In genomic region chrX:11204135-11204534, GRCm38 (mm10) we compare ENCODE assay signal across 20 mouse cellular contexts.
DNase-seq lines count a peak whose midpoint lies in the region; ATAC-seq and TF ChIP-seq lines count a peak whose summit lies in the region.
"Had no signal": no experiment of that assay in that cellular context is flagged by ENCODE, and none has a peak within 500 bp of the region (broad histone marks: within the 10 kb centered on the region; RNA-seq: fewer than 3 reads in every experiment).

No protein-coding gene starts in this region.

- no peak overlapping the region for H3K27ac ChIP-seq in liver, adult 2 months (replicated peaks; ENCODE audit: insufficient read depth, low read depth, low read length)
- no peak overlapping the region for H3K27ac ChIP-seq in liver, postnatal 0 days (ENCODE audit: low read depth)
- H3K27ac ChIP-seq in liver, embryonic 11.5 days (ENCODE audit: low read depth, low read length), result no peak overlapping the region
- H3K27ac ChIP-seq: embryonic facial prominence, embryonic 13.5 days; embryonic facial prominence, embryonic 15.5 days; forebrain, embryonic 10.5 days; forebrain, embryonic 12.5 days had no signal

- no peak overlapping the region for H3K4me2 ChIP-seq in liver, postnatal 0 days (ENCODE audit: low read depth, low read length)
- no peak overlapping the region for H3K4me2 ChIP-seq in liver, embryonic 11.5 days
- H3K4me2 ChIP-seq: embryonic facial prominence, embryonic 13.5 days; embryonic facial prominence, embryonic 15.5 days; forebrain, embryonic 12.5 days had no signal

- H3K36me3 ChIP-seq in liver, adult 2 months (ENCODE audit: control insufficient read depth, insufficient read depth, low read length), result no peaks in the 10 kb centered on the region
- H3K36me3 ChIP-seq in liver, postnatal 0 days (replicated peaks; ENCODE audit: insufficient read depth, low read length), result no peaks in the 10 kb centered on the region
- H3K36me3 ChIP-seq in liver, embryonic 11.5 days (ENCODE audit: control insufficient read depth, insufficient read depth, low read length), result no peaks in the 10 kb centered on the region
- H3K36me3 ChIP-seq: embryonic facial prominence, embryonic 13.5 days; embryonic facial prominence, embryonic 15.5 days; forebrain, embryonic 10.5 days; forebrain, embryonic 12.5 days had no signal

- TF ChIP-seq CTCF in liver, adult 2 months (IDR thresholded peaks at IDR 0.05; ENCODE audit: low read depth, low read length), result no peak
- no peak for TF ChIP-seq CTCF in liver, postnatal 0 days (IDR thresholded peaks at IDR 0.05; ENCODE audit: low read depth)

- TF ChIP-seq EP300 in liver, postnatal 0 days (IDR thresholded peaks at IDR 0.05; ENCODE audit: low read depth), result no peak

- 43% methylated on average over 2 of the region's 2 CpGs for WGBS in liver, adult 2 months
- WGBS in liver, postnatal 0 days (ENCODE audit: insufficient replicate concordance), result 65% methylated on average over 2 of the region's 2 CpGs
- 76% methylated on average over 2 of the region's 2 CpGs for WGBS in liver, embryonic 11.5 days

- DNase-seq in adrenal gland, adult 2 months, result peak; percentile 10
- DNase-seq in adrenal gland, postnatal 25 days, result no peak
- DNase-seq in liver, adult 2 months (ENCODE audit: extremely low read depth, low read depth, low spot score), result peak; percentile 49
- DNase-seq in liver, result no peak
- no peak for DNase-seq in liver, postnatal 0 days
- no peak for DNase-seq in liver, embryonic 11.5 days (ENCODE audit: low spot score)
- DNase-seq: cerebellum, adult 11 months; cerebellum, adult 18-20 months; cerebellum, adult 8-10 months; cerebellum, adult 9-11 months; cerebellum, postnatal 14 days; cerebellum, postnatal 36 days; embryo, embryonic 11 days had no signal

- TF ChIP-seq POLR2A in liver, adult 2 months (IDR thresholded peaks at IDR 0.05; ENCODE audit: extremely low read depth, insufficient read depth, low read length), result no peak

- H3K27me3 ChIP-seq in liver, adult 2 months (ENCODE audit: control insufficient read depth, insufficient read depth, low read length), result no peaks in the 10 kb centered on the region
- H3K27me3 ChIP-seq in liver, postnatal 0 days (ENCODE audit: insufficient read depth, low read length), result no peaks in the 10 kb centered on the region
- no peaks in the 10 kb centered on the region; the same call in 1 of the 2 replicates for H3K27me3 ChIP-seq in liver, embryonic 11.5 days (replicated peaks; ENCODE audit: control insufficient read depth, insufficient read depth, low read length)
- H3K27me3 ChIP-seq: forebrain, embryonic 12.5 days had no signal

- no peaks in the 10 kb centered on the region for H3K9me3 ChIP-seq in liver, postnatal 0 days (ENCODE audit: low read length)
- no peaks in the 10 kb centered on the region for H3K9me3 ChIP-seq in liver, embryonic 11.5 days (ENCODE audit: control insufficient read depth, low read length)
- H3K9me3 ChIP-seq: embryonic facial prominence, embryonic 13.5 days; embryonic facial prominence, embryonic 15.5 days; forebrain, embryonic 10.5 days; forebrain, embryonic 12.5 days had no signal

- no peaks in the 10 kb centered on the region for H3K4me1 ChIP-seq in liver, adult 2 months (ENCODE audit: control insufficient read depth, insufficient read depth, low read length)
- H3K4me1 ChIP-seq in liver, postnatal 0 days (ENCODE audit: insufficient read depth), result no peaks in the 10 kb centered on the region
- no peaks in the 10 kb centered on the region for H3K4me1 ChIP-seq in liver, embryonic 11.5 days (replicated peaks; ENCODE audit: control insufficient read depth, insufficient read depth, low read length)
- H3K4me1 ChIP-seq: embryonic facial prominence, embryonic 13.5 days; embryonic facial prominence, embryonic 15.5 days; forebrain, embryonic 10.5 days; forebrain, embryonic 12.5 days had no signal

- ATAC-seq in liver, postnatal 0 days, result peak; percentile 71
- ATAC-seq in liver, embryonic 11.5 days (replicated peaks; ENCODE audit: low FRiP score), result no peak
- ATAC-seq: forebrain, embryonic 14.5 days; forebrain, embryonic 16.5 days had no signal

- H3K4me3 ChIP-seq in liver, adult 2 months (ENCODE audit: insufficient read depth, low read depth, low read length), result no peak overlapping the region
- no peak overlapping the region for H3K4me3 ChIP-seq in liver, postnatal 0 days (ENCODE audit: low read depth, low read length)
- no peak overlapping the region for H3K4me3 ChIP-seq in liver, embryonic 11.5 days (ENCODE audit: low read depth, low read length)
- H3K4me3 ChIP-seq: embryonic facial prominence, embryonic 13.5 days; embryonic facial prominence, embryonic 15.5 days; erythroblast, embryonic 14.5 days; forebrain, embryonic 10.5 days; forebrain, embryonic 12.5 days had no signal

- H3K79me2 ChIP-seq in liver, adult 2 months (ENCODE audit: control insufficient read depth, insufficient read depth, low read length), result no peaks in the 10 kb centered on the region

- no peak overlapping the region for H3K9ac ChIP-seq in liver, adult 2 months (ENCODE audit: low read depth, low read length)
- no peak overlapping the region for H3K9ac ChIP-seq in liver, postnatal 0 days (replicated peaks)
- no peak overlapping the region for H3K9ac ChIP-seq in liver, embryonic 11.5 days (ENCODE audit: low read depth, low read length)
- H3K9ac ChIP-seq: embryonic facial prominence, embryonic 13.5 days; embryonic facial prominence, embryonic 15.5 days; forebrain, embryonic 12.5 days had no signal

Comparison
In these comparisons a context has a peak if more than half of its experiments do, and no peak if none do; other contexts are left out.
1. DNase-seq: peak in adrenal gland, adult 2 months (single experiment) and liver, adult 2 months (single experiment); none in adrenal gland, postnatal 25 days (single experiment), liver (single experiment), liver, postnatal 0 days (single experiment) and liver, embryonic 11.5 days (single experiment).